Mouse (Mus musculus): ENCODE measurements at regions not wholly inside any gene's neighbourhood (a gene's known extent, or its start where the extent isn't known, plus 50 kb on each side); places are given as distances from the start of the nearest gene placed in this dataset.

GRCm38 (mm10) chr2:138123331-138123730, 133.0 kb upstream of the Btbd3 start:
- Histone ChIP-seq H3K27me3 (ENCODE audit: control insufficient read depth, insufficient read depth, insufficient read length) (no peaks in the 10 kb centered on the region), H3ac (ENCODE audit: control insufficient read depth, insufficient read length) (no peak overlapping the region), H3K4me2 (ENCODE audit: low read depth) (no peak overlapping the region), H3K79me2 (ENCODE audit: control insufficient read depth, insufficient read depth) (no peaks in the 10 kb centered on the region), H3K36me3 (ENCODE audit: control insufficient read depth, insufficient read depth) (no peaks in the 10 kb centered on the region), H3K4me3 (no peak overlapping the region)
- TF ChIP-seq REST (IDR thresholded peaks at IDR 0.05; ENCODE audit: insufficient read depth, insufficient read length), result no peak
- TF ChIP-seq POLR2AphosphoS2 (IDR thresholded peaks at IDR 0.05; ENCODE audit: insufficient read length, low read depth), result no peak
- TF ChIP-seq TCF3 (IDR thresholded peaks at IDR 0.05; ENCODE audit: insufficient read length, low read depth), result no peak
- no peak for TF ChIP-seq E2F4 (IDR thresholded peaks at IDR 0.05; ENCODE audit: insufficient read depth)
- no peak for TF ChIP-seq MAX (IDR thresholded peaks at IDR 0.05; ENCODE audit: low read depth)
- no peak for TF ChIP-seq CEBPB (IDR thresholded peaks at IDR 0.05; ENCODE audit: insufficient read depth, poor library complexity, severe bottlenecking)

- Histone ChIP-seq H3ac (ENCODE audit: control insufficient read depth, insufficient read length) (no peak overlapping the region), H3K4me3 (no peak overlapping the region), H3K27me3 (ENCODE audit: control insufficient read depth, insufficient read depth, insufficient read length) (no peaks in the 10 kb centered on the region), H3K79me2 (ENCODE audit: control insufficient read depth, insufficient read depth) (no peaks in the 10 kb centered on the region), H3K36me3 (ENCODE audit: control insufficient read depth, insufficient read depth) (no peaks in the 10 kb centered on the region), H3K4me2 (ENCODE audit: low read depth) (no peak overlapping the region)
- TF ChIP-seq MYOD1 (IDR thresholded peaks at IDR 0.05; ENCODE audit: control insufficient read depth in 1 of 3, insufficient read length in 2 of 3, low read depth in 2 of 3) (no peak), MYOG (IDR thresholded peaks at IDR 0.05; ENCODE audit: control insufficient read depth in 1 of 3, insufficient read depth in 1 of 3, insufficient read length in 2 of 3, low read depth in 2 of 3) (no peak), MAX (IDR thresholded peaks at IDR 0.05; ENCODE audit: low read depth) (no peak), USF1 (IDR thresholded peaks at IDR 0.05; ENCODE audit: low read depth) (no peak), REST (IDR thresholded peaks at IDR 0.05; ENCODE audit: insufficient read depth, insufficient read length) (no peak), POLR2AphosphoS2 (IDR thresholded peaks at IDR 0.05; ENCODE audit: insufficient read length, low read depth) (no peak), E2F4 (IDR thresholded peaks at IDR 0.05; ENCODE audit: insufficient read depth) (no peak), TCF12 (IDR thresholded peaks at IDR 0.05; ENCODE audit: insufficient read depth, poor library complexity, severe bottlenecking) (no peak), TCF3 (IDR thresholded peaks at IDR 0.05; ENCODE audit: insufficient read length, low read depth) (no peak), SRF (IDR thresholded peaks at IDR 0.05; ENCODE audit: control insufficient read depth, insufficient read length, low read depth) (no peak), POLR2A (IDR thresholded peaks at IDR 0.05; ENCODE audit: insufficient read length, low read depth) (no peak), CEBPB (IDR thresholded peaks at IDR 0.05; ENCODE audit: insufficient read depth, poor library complexity, severe bottlenecking) (no peak)
Observed at GRCm38 (mm10) chr2:138120868-138121267, 135.5 kb upstream of the Btbd3 start.

DNA sequence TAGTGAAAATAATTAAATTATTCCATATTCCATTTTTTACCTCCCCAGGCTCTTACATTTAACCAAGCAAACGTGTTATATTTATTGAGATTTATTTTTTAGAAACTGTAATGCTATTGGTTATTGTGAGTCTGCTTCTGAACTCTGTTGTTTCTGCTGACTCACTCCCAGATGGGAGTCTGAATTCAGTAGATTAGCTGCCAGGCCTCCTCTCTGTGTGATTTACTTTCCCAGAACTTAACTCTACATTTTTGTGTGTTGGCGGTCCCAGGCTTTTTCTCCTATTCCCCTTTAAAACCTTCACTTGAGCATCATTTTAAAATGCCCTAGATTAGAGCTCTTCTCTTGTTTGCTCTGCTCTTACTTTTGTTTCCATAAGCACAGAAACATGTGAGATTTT, 136.2 kb upstream of the Btbd3 start:
- no peaks in the 10 kb centered on the region for H3K36me3 ChIP-seq (ENCODE audit: control insufficient read depth, insufficient read depth)
- no peaks in the 10 kb centered on the region for H3K79me2 ChIP-seq (ENCODE audit: control insufficient read depth, insufficient read depth)
- H3ac ChIP-seq (ENCODE audit: control insufficient read depth, insufficient read length), result no peak overlapping the region
- TF ChIP-seq POLR2A (IDR thresholded peaks at IDR 0.05; ENCODE audit: insufficient read length, low read depth), result no peak
- no peak for TF ChIP-seq TCF12 (IDR thresholded peaks at IDR 0.05; ENCODE audit: insufficient read depth, poor library complexity, severe bottlenecking)
- no peak for TF ChIP-seq MYOG (IDR thresholded peaks at IDR 0.05; ENCODE audit: control insufficient read depth in 1 of 3, insufficient read depth in 1 of 3, insufficient read length in 2 of 3, low read depth in 2 of 3)
- no peak for TF ChIP-seq TCF3 (IDR thresholded peaks at IDR 0.05; ENCODE audit: insufficient read length, low read depth)
- TF ChIP-seq REST (IDR thresholded peaks at IDR 0.05; ENCODE audit: insufficient read depth, insufficient read length), result no peak
- TF ChIP-seq USF1 (IDR thresholded peaks at IDR 0.05; ENCODE audit: low read depth), result no peak
- TF ChIP-seq MAX (IDR thresholded peaks at IDR 0.05; ENCODE audit: low read depth), result no peak
- no peak for TF ChIP-seq CEBPB (IDR thresholded peaks at IDR 0.05; ENCODE audit: insufficient read depth, poor library complexity, severe bottlenecking)
- TF ChIP-seq SRF (IDR thresholded peaks at IDR 0.05; ENCODE audit: control insufficient read depth, insufficient read length, low read depth), result no peak
- no peak for TF ChIP-seq MYOD1 (IDR thresholded peaks at IDR 0.05; ENCODE audit: control insufficient read depth in 1 of 3, insufficient read length in 2 of 3, low read depth in 2 of 3)
- TF ChIP-seq E2F4 (IDR thresholded peaks at IDR 0.05; ENCODE audit: insufficient read depth), result no peak
- no peak for TF ChIP-seq POLR2AphosphoS2 (IDR thresholded peaks at IDR 0.05; ENCODE audit: insufficient read length, low read depth)
- H3K27me3 ChIP-seq (ENCODE audit: control insufficient read depth, insufficient read depth, insufficient read length), result no peaks in the 10 kb centered on the region
- H3K4me3 ChIP-seq, result no peak overlapping the region
- H3K4me2 ChIP-seq (ENCODE audit: low read depth), result no peak overlapping the region

- H3K27me3 ChIP-seq (ENCODE audit: control insufficient read depth, insufficient read depth, insufficient read length), result no peaks in the 10 kb centered on the region
- H3K79me2 ChIP-seq (ENCODE audit: control insufficient read depth, insufficient read depth), result no peaks in the 10 kb centered on the region
- no peaks in the 10 kb centered on the region for H3K36me3 ChIP-seq (ENCODE audit: control insufficient read depth, insufficient read depth)
- H3ac ChIP-seq (ENCODE audit: control insufficient read depth, insufficient read length), result no peak overlapping the region
- no peak for TF ChIP-seq CEBPB (IDR thresholded peaks at IDR 0.05; ENCODE audit: insufficient read depth, poor library complexity, severe bottlenecking)
- TF ChIP-seq TCF3 (IDR thresholded peaks at IDR 0.05; ENCODE audit: insufficient read length, low read depth), result no peak
- TF ChIP-seq MYOD1 (IDR thresholded peaks at IDR 0.05; ENCODE audit: control insufficient read depth in 1 of 3, insufficient read length in 2 of 3, low read depth in 2 of 3), result no peak
- TF ChIP-seq SRF (IDR thresholded peaks at IDR 0.05; ENCODE audit: control insufficient read depth, insufficient read length, low read depth), result no peak
- no peak for TF ChIP-seq TCF12 (IDR thresholded peaks at IDR 0.05; ENCODE audit: insufficient read depth, poor library complexity, severe bottlenecking)
- TF ChIP-seq REST (IDR thresholded peaks at IDR 0.05; ENCODE audit: insufficient read depth, insufficient read length), result no peak
- TF ChIP-seq MYOG (IDR thresholded peaks at IDR 0.05; ENCODE audit: control insufficient read depth in 1 of 3, insufficient read depth in 1 of 3, insufficient read length in 2 of 3, low read depth in 2 of 3), result no peak
- TF ChIP-seq USF1 (IDR thresholded peaks at IDR 0.05; ENCODE audit: low read depth), result no peak
- no peak for TF ChIP-seq MAX (IDR thresholded peaks at IDR 0.05; ENCODE audit: low read depth)
- no peak for TF ChIP-seq POLR2A (IDR thresholded peaks at IDR 0.05; ENCODE audit: insufficient read length, low read depth)
- no peak for TF ChIP-seq E2F4 (IDR thresholded peaks at IDR 0.05; ENCODE audit: insufficient read depth)
- TF ChIP-seq POLR2AphosphoS2 (IDR thresholded peaks at IDR 0.05; ENCODE audit: insufficient read length, low read depth), result no peak
- H3K4me3 ChIP-seq, result no peak overlapping the region
- no peak overlapping the region for H3K4me2 ChIP-seq (ENCODE audit: low read depth)
Observed at GRCm38 (mm10) chr2:138099777-138100176, 156.6 kb upstream of the Btbd3 start.

DNA sequence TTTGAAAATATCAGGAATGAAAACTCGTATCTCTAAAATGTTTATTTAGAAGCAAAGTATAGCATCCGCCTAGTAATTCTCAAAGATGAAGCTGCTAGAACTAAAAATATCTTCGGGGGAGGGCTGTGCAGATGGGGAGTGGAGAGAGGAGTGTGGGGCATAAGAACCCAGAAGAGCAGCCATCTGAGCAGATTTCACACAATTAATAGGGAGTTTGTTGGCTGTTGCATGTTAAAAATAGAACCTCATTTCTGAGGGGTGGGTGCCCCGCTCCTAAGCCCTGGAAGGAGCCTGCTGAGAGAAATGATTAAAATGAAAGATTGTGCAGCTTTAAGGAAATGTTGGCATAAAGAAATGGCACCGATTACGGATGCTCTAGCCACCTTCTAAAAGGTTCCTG, 171.0 kb upstream of the Btbd3 start:
- H3K4me2 ChIP-seq (ENCODE audit: low read depth), result no peak overlapping the region
- no peaks in the 10 kb centered on the region for H3K36me3 ChIP-seq (ENCODE audit: control insufficient read depth, insufficient read depth)
- H3K79me2 ChIP-seq (ENCODE audit: control insufficient read depth, insufficient read depth), result no peaks in the 10 kb centered on the region
- TF ChIP-seq SRF (IDR thresholded peaks at IDR 0.05; ENCODE audit: control insufficient read depth, insufficient read length, low read depth) (no peak), E2F4 (IDR thresholded peaks at IDR 0.05; ENCODE audit: insufficient read depth) (no peak), REST (IDR thresholded peaks at IDR 0.05; ENCODE audit: insufficient read depth, insufficient read length) (no peak), TCF3 (IDR thresholded peaks at IDR 0.05; ENCODE audit: insufficient read length, low read depth) (no peak), MAX (IDR thresholded peaks at IDR 0.05; ENCODE audit: low read depth) (no peak), POLR2A (IDR thresholded peaks at IDR 0.05; ENCODE audit: insufficient read length, low read depth) (no peak), USF1 (IDR thresholded peaks at IDR 0.05; ENCODE audit: low read depth) (no peak)
- no peak overlapping the region for H3K4me3 ChIP-seq
- H3ac ChIP-seq (ENCODE audit: control insufficient read depth, insufficient read length), result no peak overlapping the region
- no peaks in the 10 kb centered on the region for H3K27me3 ChIP-seq (ENCODE audit: control insufficient read depth, insufficient read depth, insufficient read length)
